Mouse (Mus musculus): ENCODE measurements around the gene Arhgdib.
"Not testable (repeated sequence)": the region's sequence is repeated elsewhere in the genome, so short reads cannot be mapped to it uniquely, and the experiment has no call there.

The Arhgdib gene

GRCm38 (mm10) chr6:136887854-136888253 lies 53.8 kb downstream of the Arhgdib start:
- no peak for DNase-seq (ENCODE audit: low read depth)

- not testable (repeated sequence) for DNase-seq (ENCODE audit: low read depth)
Measured at GRCm38 (mm10) chr6:136884766-136885165, 56.9 kb downstream of the Arhgdib start.

GRCm38 (mm10) chr6:136883961-136884360 lies 57.7 kb downstream of the Arhgdib start:
- no peak for DNase-seq (ENCODE audit: low read depth)

DNA sequence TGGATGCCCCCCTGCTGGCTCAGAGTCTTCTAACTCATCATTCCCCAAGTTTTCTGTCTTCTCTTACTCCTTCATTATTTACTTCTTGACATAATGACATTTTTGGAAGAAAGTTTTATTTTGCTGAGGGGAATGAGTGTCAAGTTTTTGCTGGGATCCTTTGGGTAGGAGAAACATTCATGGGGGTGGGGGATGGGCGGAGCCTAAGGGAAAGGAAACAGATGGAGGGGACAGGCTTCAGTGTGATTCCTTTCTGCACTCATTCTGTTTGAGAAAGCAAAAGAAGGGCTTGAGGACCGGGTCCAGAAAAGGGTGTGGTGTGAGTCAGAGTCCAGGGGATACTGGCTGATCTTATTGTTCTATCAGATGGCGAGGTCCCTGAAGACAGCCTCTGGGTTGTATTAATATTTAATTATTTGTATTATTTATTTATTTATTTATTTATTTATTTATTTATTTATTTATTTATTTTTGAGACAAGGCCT lies 58.2 kb downstream of the Arhgdib start:
- DNase-seq (ENCODE audit: low read depth) = no peak

- no peak for DNase-seq (ENCODE audit: low read depth)
Measured at GRCm38 (mm10) chr6:136881678-136882077, 60.0 kb downstream of the Arhgdib start.

GRCm38 (mm10) chr6:136875670-136876069 lies 66.0 kb downstream of the Arhgdib start, which contains the start of gene Mgp:
TSS of gene Mgp (minus strand) at chr6:136875823.
- DNase-seq (ENCODE audit: low read depth) = no peak

- DNase-seq (ENCODE audit: low read depth) = no peak
Measured at GRCm38 (mm10) chr6:136874599-136874998, 67.1 kb downstream of the Arhgdib start.

Data from c-Kit-positive CD71-negative TER-119-negative erythroid progenitor cells, embryonic 14.5 days (primary cell).